ENCODE assay signal across 8 mouse cellular contexts in genomic region chr17:34135297-34136224, GRCm38 (mm10). TPM values are rescaled to one million over a fixed set of nuclear protein-coding genes. Genes with fewer than 3 reads are reported as not detected.
DNase-seq lines count a peak whose midpoint lies in the region; ATAC-seq and TF ChIP-seq lines count a peak whose summit lies in the region.

No protein-coding gene starts in this region.

- H3K4me1 ChIP-seq in forebrain, embryonic 14.5 days (ENCODE audit: control insufficient read depth, insufficient read depth, low read length) = no peaks in the 10 kb centered on the region
- H3K4me1 ChIP-seq in lung, adult 2 months (ENCODE audit: control insufficient read depth, insufficient read depth, low read length) = peaks cover 5% of the 10 kb centered on the region; the same call in 1 of the 2 replicates

- no peaks in the 10 kb centered on the region for H3K9me3 ChIP-seq in forebrain, embryonic 14.5 days (replicated peaks; ENCODE audit: control insufficient read depth, low read length)

- DNase-seq in ES-CJ7 (ENCODE audit: low read depth, low spot score) = peak; percentile 98
- DNase-seq in cerebellum, adult 11 months = peak; percentile 98
- DNase-seq in forebrain, embryonic 14.5 days (ENCODE audit: low spot score) = peak; percentile 99
- DNase-seq in heart, postnatal 25 days (ENCODE audit: low spot score) = peak; percentile 94
- DNase-seq in layer of hippocampus, adult 18-20 months (ENCODE audit: low spot score in 2 of 2) = peak; percentile 94 to 99
- DNase-seq in lung, adult 2 months = peak; percentile 99
- DNase-seq in thymus, adult 18-20 months = peak; percentile 94 to 96

- peak overlapping the region; percentile 63 for H3K4me2 ChIP-seq in forebrain, embryonic 14.5 days (ENCODE audit: low read length)

- H3K27me3 ChIP-seq in forebrain, embryonic 14.5 days (replicated peaks; ENCODE audit: control insufficient read depth, insufficient read depth, low read length) = peaks cover 32% of the 10 kb centered on the region

- H3K4me3 ChIP-seq in forebrain, embryonic 14.5 days (ENCODE audit: low read depth, low read length) = peak overlapping the region; percentile 24
- peak overlapping the region; percentile 69 for H3K4me3 ChIP-seq in lung, adult 2 months (replicated peaks; ENCODE audit: extremely low read depth, low read depth, low read length)

- H3K9ac ChIP-seq in forebrain, embryonic 14.5 days (ENCODE audit: low read length) = no peak overlapping the region

- 6% methylated on average over 31 of the region's 31 CpGs for WGBS in forebrain, embryonic 14.5 days
- WGBS in lung, adult 2 months = 4% methylated on average over 31 of the region's 31 CpGs

- intact Hi-C loops in heart, postnatal 25 days (cut with DNase I) = loop anchor here (1.0 to 5.0 kb wide), 3 partner anchors 30 to 35 kb away; no protein-coding TSS in a partner anchor

- peak; percentile 98 for ATAC-seq in forebrain, embryonic 14.5 days
- ATAC-seq in neutrophil, adult 5-6 weeks (ENCODE audit: extremely low read depth, insufficient number of reproducible peaks, low FRiP score, poor library complexity, severe bottlenecking) = peak; percentile 95

- no peaks in the 10 kb centered on the region for H3K36me3 ChIP-seq in forebrain, embryonic 14.5 days (ENCODE audit: control insufficient read depth, insufficient read depth, low read length)

- TF ChIP-seq POLR2A in lung, adult 2 months (IDR thresholded peaks at IDR 0.05; ENCODE audit: borderline replicate concordance, extremely low read depth, low read depth, low read length) = peak; percentile 90; the same call in 1 of the 2 replicates

- H3K27ac ChIP-seq in forebrain, embryonic 14.5 days (ENCODE audit: low read depth, low read length) = no peak overlapping the region

- peak; percentile 97 for TF ChIP-seq CTCF in lung, adult 2 months (IDR thresholded peaks at IDR 0.05; ENCODE audit: insufficient read depth, low read length)

RNA-seq across cellular contexts. Expression of gene H2-DMb2, which starts 7.5 kb away (rescaled TPM):
- 0.18 and 0.36 TPM in 2 replicates for polyA plus RNA-seq in forebrain, embryonic 14.5 days (2014; fragmentation: Nextera tagmentation; extraction: Ambion mirVana)
- total RNA-seq in heart, postnatal 25 days (2021) = 1 to 10 TPM in 1 of 2 experiments, under 1 TPM in 1; 0.91 to 1.6 TPM
- 1 to 10 TPM; 1.3 to 1.6 TPM for total RNA-seq in layer of hippocampus, adult 18-20 months (2021)
- polyA plus RNA-seq in lung, adult 2 months (2012; rRNA removed) = 33.3 and 38.9 TPM in 2 replicates
- 699 and 729 TPM in 2 replicates for total RNA-seq in neutrophil, adult 5-6 weeks (2017)

RNA-seq across cellular contexts. Expression of gene Brd2, which starts 13.1 kb away (rescaled TPM):
- 118 and 137 TPM in 2 replicates for polyA plus RNA-seq in forebrain, embryonic 14.5 days (2014; fragmentation: Nextera tagmentation; extraction: Ambion mirVana)
- total RNA-seq in heart, postnatal 25 days (2021) = 10 to 100 TPM; 72.9 to 75.8 TPM
- 100 to 1,000 TPM; 184 to 185 TPM for total RNA-seq in layer of hippocampus, adult 18-20 months (2021)
- 101 and 140 TPM in 2 replicates for polyA plus RNA-seq in lung, adult 2 months (2012; rRNA removed)
- 714 and 721 TPM in 2 replicates for total RNA-seq in neutrophil, adult 5-6 weeks (2017)

RNA-seq across cellular contexts. Expression of gene H2-DMa, which starts 16.2 kb away (rescaled TPM):
- 11.0 and 11.6 TPM in 2 replicates for polyA plus RNA-seq in forebrain, embryonic 14.5 days (2014; fragmentation: Nextera tagmentation; extraction: Ambion mirVana)
- total RNA-seq in heart, postnatal 25 days (2021) = 1 to 10 TPM; 3.7 to 4.5 TPM
- total RNA-seq in layer of hippocampus, adult 18-20 months (2021) = 10 to 100 TPM; 27.4 to 32.5 TPM
- polyA plus RNA-seq in lung, adult 2 months (2012; rRNA removed) = 109 and 118 TPM in 2 replicates
- total RNA-seq in neutrophil, adult 5-6 weeks (2017) = 221 and 234 TPM in 2 replicates

RNA-seq across cellular contexts. Expression of gene H2-DMb1, which starts 17.3 kb away (rescaled TPM):
- 0.66 and 1.2 TPM in 2 replicates for polyA plus RNA-seq in forebrain, embryonic 14.5 days (2014; fragmentation: Nextera tagmentation; extraction: Ambion mirVana)
- total RNA-seq in heart, postnatal 25 days (2021) = 1 to 10 TPM; 1.1 to 1.3 TPM
- 1 to 10 TPM; 3.2 to 3.8 TPM for total RNA-seq in layer of hippocampus, adult 18-20 months (2021)
- 146 and 187 TPM in 2 replicates for polyA plus RNA-seq in lung, adult 2 months (2012; rRNA removed)
- total RNA-seq in neutrophil, adult 5-6 weeks (2017) = 278 and 300 TPM in 2 replicates

RNA-seq across cellular contexts. Expression of gene H2-Oa, which starts 43.4 kb away (rescaled TPM):
- 0.22 TPM in 1 of 2 replicates, not detected in the other for polyA plus RNA-seq in forebrain, embryonic 14.5 days (2014; fragmentation: Nextera tagmentation; extraction: Ambion mirVana)
- total RNA-seq in heart, postnatal 25 days (2021) = not detected
- total RNA-seq in layer of hippocampus, adult 18-20 months (2021) = not detected
- 14.1 and 19.8 TPM in 2 replicates for polyA plus RNA-seq in lung, adult 2 months (2012; rRNA removed)
- total RNA-seq in neutrophil, adult 5-6 weeks (2017) = 119 and 138 TPM in 2 replicates

Comparison
In these comparisons a context has a peak if more than half of its experiments do, and no peak if none do; other contexts are left out.
1. RNA of gene H2-DMb2, which starts 7.5 kb away (total RNA-seq): 699 to 729 TPM in neutrophil, adult 5-6 weeks; 0.91 to 1.6 TPM in heart, postnatal 25 days and 1.3 to 1.6 TPM in layer of hippocampus, adult 18-20 months; every median in the first group is over 100 times any median in the second.
2. RNA of gene H2-DMa, which starts 16.2 kb away (total RNA-seq): 221 to 234 TPM in neutrophil, adult 5-6 weeks and 27.4 to 32.5 TPM in layer of hippocampus, adult 18-20 months; 3.7 to 4.5 TPM in heart, postnatal 25 days; every median in the first group is over 4 times any median in the second.
3. Peak in every context shown above with its lines, with median percentiles within 50 percentile points of each other: DNase-seq.